Mouse (Mus musculus): ENCODE results near the gene Alg14.

Gene Alg14

GRCm38 (mm10) chr3:121364388-121364787, 72.8 kb downstream of the Alg14 start:
- DNase-seq (ENCODE audit: low spot score in 2 of 2): no peak

- DNase-seq (ENCODE audit: low spot score in 2 of 2): no peak
These were observed 73.6 kb downstream of the Alg14 start for GRCm38 (mm10) chr3:121365131-121365530.

GRCm38 (mm10) chr3:121368616-121369015, 77.0 kb downstream of the Alg14 start:
- DNase-seq (ENCODE audit: low spot score in 2 of 2): no peak

GRCm38 (mm10) chr3:121369517-121369916, 77.9 kb downstream of the Alg14 start:
- DNase-seq (ENCODE audit: low spot score in 2 of 2): no peak

- DNase-seq (ENCODE audit: low spot score in 2 of 2): peak; percentile 22 to 32
These were observed 78.7 kb downstream of the Alg14 start for GRCm38 (mm10) chr3:121370301-121370700.

- DNase-seq (ENCODE audit: low spot score in 2 of 2): no peak
These were observed 79.4 kb downstream of the Alg14 start for GRCm38 (mm10) chr3:121370830-121371526.

- no peak for DNase-seq (ENCODE audit: low spot score in 2 of 2)
These were observed 80.1 kb downstream of the Alg14 start for GRCm38 (mm10) chr3:121371527-121372220.

- DNase-seq (ENCODE audit: low spot score in 2 of 2): no peak
These were observed 82.4 kb downstream of the Alg14 start for GRCm38 (mm10) chr3:121373897-121374441.

- no peak for DNase-seq (ENCODE audit: low spot score in 2 of 2)
These were observed 84.1 kb downstream of the Alg14 start for GRCm38 (mm10) chr3:121375541-121376129.

- no peak for DNase-seq (ENCODE audit: low spot score in 2 of 2)
These were observed 87.4 kb downstream of the Alg14 start for GRCm38 (mm10) chr3:121378708-121379612.

- no peak for DNase-seq (ENCODE audit: low spot score in 2 of 2)
These were observed 88.1 kb downstream of the Alg14 start for GRCm38 (mm10) chr3:121379699-121380098.

GRCm38 (mm10) chr3:121387471-121388009, 96.0 kb downstream of the Alg14 start:
- DNase-seq (ENCODE audit: low spot score in 2 of 2): no peak

GRCm38 (mm10) chr3:121389366-121389765, 97.8 kb downstream of the Alg14 start:
- DNase-seq (ENCODE audit: low spot score in 2 of 2): peak; percentile 6 to 13

- DNase-seq (ENCODE audit: low spot score in 2 of 2): peak; percentile 6 to 21
These were observed 98.4 kb downstream of the Alg14 start for GRCm38 (mm10) chr3:121389860-121390530.

GRCm38 (mm10) chr3:121390724-121391123, 99.2 kb downstream of the Alg14 start:
- DNase-seq (ENCODE audit: low spot score in 2 of 2): no peak

- DNase-seq (ENCODE audit: low spot score in 2 of 2): no peak
These were observed 104.2 kb downstream of the Alg14 start for GRCm38 (mm10) chr3:121395588-121396295.

GRCm38 (mm10) chr3:121396561-121396960, 105.0 kb downstream of the Alg14 start:
- no peak for DNase-seq (ENCODE audit: low spot score in 2 of 2)

- no peak for DNase-seq (ENCODE audit: low spot score in 2 of 2)
These were observed 105.4 kb downstream of the Alg14 start for GRCm38 (mm10) chr3:121397007-121397406.

- DNase-seq (ENCODE audit: low spot score in 2 of 2): no peak
These were observed 109.8 kb downstream of the Alg14 start for GRCm38 (mm10) chr3:121401384-121401783.

- no peak for DNase-seq (ENCODE audit: low spot score in 2 of 2)
These were observed 110.5 kb downstream of the Alg14 start for GRCm38 (mm10) chr3:121402096-121402495.
